Mouse (Mus musculus): ENCODE measurements around the gene Manbal.

- TF ChIP-seq CTCF (IDR thresholded peaks at IDR 0.05; ENCODE audit: borderline replicate concordance, extremely low read depth, insufficient read depth, insufficient read length): no peak
- no peak for TF ChIP-seq POLR2A (IDR thresholded peaks at IDR 0.05; ENCODE audit: borderline replicate concordance, extremely low read depth, insufficient read depth, insufficient read length, poor library complexity, severe bottlenecking)
Measured at GRCm38 (mm10) chr2:157428351-157429139, 61.2 kb downstream of the Manbal start.

All from brain, embryonic 14.5 days (tissue).